Mouse (Mus musculus): Measurements from ENCODE around the gene Zzz3.

- TF ChIP-seq CTCF (IDR thresholded peaks at IDR 0.05; ENCODE audit: low read depth) (no peak), EP300 (IDR thresholded peaks at IDR 0.05; ENCODE audit: low read depth) (no peak)
Measured at GRCm38 (mm10) chr3:152467312-152467711, 72.0 kb downstream of the Zzz3 start.
